Mouse (Mus musculus) limb, embryonic 13.5 days (tissue): ENCODE results near the gene Erh. TPM values are rescaled to one million over a fixed set of nuclear protein-coding genes. Genes with fewer than 3 reads are reported as not detected.

Source experiments
- ATAC-seq: fragments of 200-750 bp; cut with Nextera tagmentation; 2 replicates; pipeline ENCODE4 v1.8.0; 2017; ENCODE audit warnings: low read depth, moderate number of reproducible peaks, moderate TSS enrichment; ENCODE audit not compliant: low FRiP score
- H3K27ac ChIP-seq: fragments of 300-500 bp; sonication (generic); 2 replicates; pipeline ENCODE4 v1.5.1; 2015; ENCODE audit warnings: inconsistent platforms, mild to moderate bottlenecking, moderate library complexity
- H3K27me3 ChIP-seq: fragments of 300-500 bp; sonication (generic); 2 replicates; pipeline ENCODE4 v1.6.1; 2015; ENCODE audit warnings: mild to moderate bottlenecking, inconsistent platforms
- H3K36me3 ChIP-seq: fragments of 300-500 bp; sonication (generic); 2 replicates; pipeline ENCODE4 v1.6.1; 2015; ENCODE audit warnings: inconsistent platforms, mild to moderate bottlenecking, moderate library complexity
- H3K4me1 ChIP-seq: fragments of 300-500 bp; sonication (generic); 2 replicates; pipeline ENCODE4 v1.6.1; 2015; ENCODE audit warnings: inconsistent platforms
- H3K4me2 ChIP-seq: fragments of 300-500 bp; sonication (generic); replicated peaks from 2 replicates; pipeline ENCODE4 v1.6.1; 2015; ENCODE audit warnings: inconsistent platforms, mild to moderate bottlenecking, moderate library complexity
- H3K4me3 ChIP-seq: fragments of 300-500 bp; sonication (generic); 2 replicates; pipeline ENCODE4 v1.5.1; 2015; ENCODE audit warnings: moderate library complexity, mild to moderate bottlenecking, inconsistent platforms
- H3K9ac ChIP-seq: fragments of 300-500 bp; sonication (generic); 2 replicates; pipeline ENCODE4 v1.6.1; 2015; ENCODE audit warnings: mild to moderate bottlenecking, inconsistent platforms
- H3K9me3 ChIP-seq: fragments of 300-500 bp; sonication (generic); 2 replicates; pipeline ENCODE4 v1.6.1; 2016; ENCODE audit warnings: inconsistent platforms
- WGBS: fragments of 180-500 bp; shearing (Covaris S2); methylation state at CpG from one replicate; pipeline ENCODE4 v1.1.7; 2015; 5-methylcytosine and 5-hydroxymethylcytosine counted together
- polyA plus RNA-seq: library from polyadenylated mRNA; unstranded; fragments of >200 nt; fragmentation: Nextera tagmentation; extraction: Ambion mirVana; gene quantifications from 2 replicates; pipeline ENCODE4 v1.2.1, GENCODE M21; 2015

The Erh gene
- polyA plus RNA-seq: 334 and 368 TPM in 2 replicates

- no peaks in the 10 kb centered on the region for H3K9me3 ChIP-seq
- H3K27me3 ChIP-seq: no peaks in the 10 kb centered on the region
- WGBS: under 1% methylated on average over 50 of the region's 50 CpGs
- peak within 1 kb of the TSS; percentile 97 for H3K9ac ChIP-seq
- H3K36me3 ChIP-seq: peaks cover 44% of the 10 kb centered on the region
- H3K27ac ChIP-seq: peak within 1 kb of the TSS; percentile 93
- H3K4me1 ChIP-seq: peaks cover 37% of the 10 kb centered on the region
- ATAC-seq: peak; percentile 97
- peak within 1 kb of the TSS; percentile 95 for H3K4me2 ChIP-seq
- H3K4me3 ChIP-seq: peak within 1 kb of the TSS; percentile 93
These were observed at the start of gene Erh, which contains the start of gene Slc39a9 for GRCm38 (mm10) chr12:80643693-80644505. TSS of gene Erh (minus strand) at chr12:80644341. TSS of gene Slc39a9 (plus strand) at chr12:80643883.

- Histone ChIP-seq H3K36me3 (no peaks in the 10 kb centered on the region), H3K4me3 (no peak overlapping the region), H3K4me1 (peaks cover 22% of the 10 kb centered on the region), H3K9me3 (no peaks in the 10 kb centered on the region), H3K27me3 (peaks cover 54% of the 10 kb centered on the region), H3K4me2 (no peak overlapping the region), H3K27ac (no peak overlapping the region), H3K9ac (no peak overlapping the region)
- WGBS: 28% methylated on average over 2 of the region's 2 CpGs
- ATAC-seq: no peak
These were observed 49.6 kb upstream of the Erh start for GRCm38 (mm10) chr12:80693700-80694099.

GRCm38 (mm10) chr12:80692269-80692972 is 48.3 kb upstream of the Erh start, which contains the start of gene Plekhd1:
TSS of gene Plekhd1 (plus strand) at chr12:80692591.
- Histone ChIP-seq H3K36me3 (no peaks in the 10 kb centered on the region), H3K9me3 (no peaks in the 10 kb centered on the region), H3K27ac (no peak within 1 kb of the TSS), H3K27me3 (peaks cover 54% of the 10 kb centered on the region), H3K4me2 (peak within 1 kb of the TSS; percentile 74), H3K4me1 (peaks cover 22% of the 10 kb centered on the region), H3K4me3 (peak within 1 kb of the TSS; percentile 46), H3K9ac (peak within 1 kb of the TSS; percentile 55; the same call in 1 of the 2 replicates)
- ATAC-seq: peak; percentile 51
- WGBS: 1% methylated on average over 51 of the region's 52 CpGs

- no peak for ATAC-seq
- Histone ChIP-seq H3K4me2 (peak overlapping the region; percentile 74), H3K9ac (no peak overlapping the region), H3K4me1 (peaks cover 22% of the 10 kb centered on the region), H3K27ac (no peak overlapping the region), H3K9me3 (no peaks in the 10 kb centered on the region), H3K36me3 (no peaks in the 10 kb centered on the region), H3K4me3 (peak overlapping the region; percentile 46), H3K27me3 (peaks cover 58% of the 10 kb centered on the region)
- 10% methylated on average over 12 of the region's 12 CpGs for WGBS
These were observed 47.5 kb upstream of the Erh start for GRCm38 (mm10) chr12:80691671-80692091.

- 64% methylated on average over 5 of the region's 5 CpGs for WGBS
These were observed 45.6 kb upstream of the Erh start for GRCm38 (mm10) chr12:80689696-80690095.

GRCm38 (mm10) chr12:80687788-80688211 is 43.7 kb upstream of the Erh start:
- H3K4me1 ChIP-seq: peaks cover 13% of the 10 kb centered on the region
- H3K27ac ChIP-seq: no peak overlapping the region
- H3K4me2 ChIP-seq: no peak overlapping the region
- ATAC-seq: no peak
- no peak overlapping the region for H3K9ac ChIP-seq
- H3K36me3 ChIP-seq: no peaks in the 10 kb centered on the region
- H3K9me3 ChIP-seq: no peaks in the 10 kb centered on the region
- peaks cover 31% of the 10 kb centered on the region for H3K27me3 ChIP-seq
- no peak overlapping the region for H3K4me3 ChIP-seq
- WGBS: 79% methylated on average over 10 of the region's 10 CpGs

More at GRCm38 (mm10) chr12:80689696-80690095, 45.6 kb upstream of the Erh start:
- Histone ChIP-seq H3K27me3 (peaks cover 50% of the 10 kb centered on the region), H3K4me3 (no peak overlapping the region), H3K9ac (no peak overlapping the region), H3K9me3 (no peaks in the 10 kb centered on the region), H3K4me1 (peaks cover 21% of the 10 kb centered on the region), H3K27ac (no peak overlapping the region), H3K36me3 (no peaks in the 10 kb centered on the region), H3K4me2 (no peak overlapping the region)
- no peak for ATAC-seq

GRCm38 (mm10) chr12:80684316-80684715 is 40.2 kb upstream of the Erh start:
- Histone ChIP-seq H3K27ac (no peak overlapping the region), H3K27me3 (0 out of 2 replicates have a peak, but pooled peaks cover 4% of the 10 kb centered on the region), H3K4me1 (no peaks in the 10 kb centered on the region), H3K36me3 (peaks cover 12% of the 10 kb centered on the region), H3K4me2 (no peak overlapping the region), H3K9me3 (no peaks in the 10 kb centered on the region), H3K9ac (no peak overlapping the region), H3K4me3 (no peak overlapping the region)
- no peak for ATAC-seq
- 93% methylated on average over 3 of the region's 3 CpGs for WGBS

GRCm38 (mm10) chr12:80683554-80683953 is 39.4 kb upstream of the Erh start:
- WGBS: 93% methylated on average over 3 of the region's 3 CpGs
- H3K4me2 ChIP-seq: no peak overlapping the region
- H3K27ac ChIP-seq: no peak overlapping the region
- no peak overlapping the region for H3K4me3 ChIP-seq
- no peak for ATAC-seq
- no peaks in the 10 kb centered on the region for H3K9me3 ChIP-seq
- H3K9ac ChIP-seq: no peak overlapping the region
- 0 out of 2 replicates have a peak, but pooled peaks cover 4% of the 10 kb centered on the region for H3K27me3 ChIP-seq
- H3K36me3 ChIP-seq: peaks cover 17% of the 10 kb centered on the region
- no peaks in the 10 kb centered on the region for H3K4me1 ChIP-seq

GRCm38 (mm10) chr12:80681340-80681739 is 37.2 kb upstream of the Erh start:
- H3K4me1 ChIP-seq: no peaks in the 10 kb centered on the region
- H3K36me3 ChIP-seq: peaks cover 34% of the 10 kb centered on the region
- no peaks in the 10 kb centered on the region for H3K27me3 ChIP-seq
- no peak for ATAC-seq
- H3K9ac ChIP-seq: no peak overlapping the region
- WGBS: 81% methylated on average over 1 of the region's 1 CpGs
- H3K4me2 ChIP-seq: no peak overlapping the region
- no peak overlapping the region for H3K4me3 ChIP-seq
- H3K9me3 ChIP-seq: no peaks in the 10 kb centered on the region
- H3K27ac ChIP-seq: no peak overlapping the region

GRCm38 (mm10) chr12:80673170-80673569 is 29.0 kb upstream of the Erh start:
- peaks cover 51% of the 10 kb centered on the region for H3K36me3 ChIP-seq
- WGBS: 20% methylated on average over 3 of the region's 3 CpGs
- H3K27me3 ChIP-seq: no peaks in the 10 kb centered on the region
- H3K4me2 ChIP-seq: no peak overlapping the region
- H3K9ac ChIP-seq: no peak overlapping the region
- H3K4me1 ChIP-seq: no peaks in the 10 kb centered on the region
- H3K9me3 ChIP-seq: no peaks in the 10 kb centered on the region
- H3K4me3 ChIP-seq: no peak overlapping the region
- peak; percentile 40; the same call in 1 of the 2 replicates for ATAC-seq
- no peak overlapping the region for H3K27ac ChIP-seq

- Histone ChIP-seq H3K9ac (no peak overlapping the region), H3K4me2 (no peak overlapping the region), H3K4me3 (no peak overlapping the region), H3K9me3 (no peaks in the 10 kb centered on the region), H3K4me1 (no peaks in the 10 kb centered on the region), H3K27me3 (no peaks in the 10 kb centered on the region), H3K27ac (no peak overlapping the region), H3K36me3 (peaks cover 37% of the 10 kb centered on the region)
- 84% methylated on average over 2 of the region's 2 CpGs for WGBS
- no peak for ATAC-seq
These were observed 24.2 kb upstream of the Erh start for GRCm38 (mm10) chr12:80668391-80668790.

GRCm38 (mm10) chr12:80663935-80664334 is 19.8 kb upstream of the Erh start:
- no peak for ATAC-seq

More at GRCm38 (mm10) chr12:80663935-80664334, 19.8 kb upstream of the Erh start:
- no peak overlapping the region for H3K9ac ChIP-seq
- no peak overlapping the region for H3K4me3 ChIP-seq
- H3K27me3 ChIP-seq: no peaks in the 10 kb centered on the region
- H3K27ac ChIP-seq: no peak overlapping the region
- no peaks in the 10 kb centered on the region for H3K4me1 ChIP-seq
- peaks cover 41% of the 10 kb centered on the region for H3K36me3 ChIP-seq
- 75% methylated on average over 2 of the region's 2 CpGs for WGBS
- no peaks in the 10 kb centered on the region for H3K9me3 ChIP-seq
- no peak overlapping the region for H3K4me2 ChIP-seq
